Mouse (Mus musculus): ENCODE data around the gene Ugt1a6b.

DNA sequence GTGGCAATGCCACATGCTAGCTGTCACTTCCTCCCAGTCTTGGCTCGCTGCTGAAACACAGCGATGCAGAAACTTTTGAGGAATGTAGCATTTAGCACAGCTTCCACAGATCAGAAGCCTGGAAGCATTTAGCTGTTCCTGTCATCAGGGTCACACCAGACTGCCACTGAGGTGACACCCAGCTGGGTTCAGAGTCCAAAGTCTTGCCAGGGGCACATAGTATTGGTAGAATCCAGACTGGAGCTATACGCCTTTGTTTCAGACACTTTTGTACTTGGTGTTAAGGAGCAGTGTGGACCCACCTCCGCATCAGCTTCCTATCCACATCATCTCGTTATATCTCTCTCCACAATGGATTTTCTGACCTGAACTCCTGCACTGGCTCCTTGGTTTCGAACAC is 150.5 kb downstream of the Ugt1a6b start:
- no peak for TF ChIP-seq EP300 (IDR thresholded peaks at IDR 0.05; ENCODE audit: low read depth)
- no peak for TF ChIP-seq CTCF (IDR thresholded peaks at IDR 0.05; ENCODE audit: low read depth)

Data from liver, postnatal 0 days (tissue).